Mouse (Mus musculus): ENCODE measurements around the gene Loxl1.

DNA sequence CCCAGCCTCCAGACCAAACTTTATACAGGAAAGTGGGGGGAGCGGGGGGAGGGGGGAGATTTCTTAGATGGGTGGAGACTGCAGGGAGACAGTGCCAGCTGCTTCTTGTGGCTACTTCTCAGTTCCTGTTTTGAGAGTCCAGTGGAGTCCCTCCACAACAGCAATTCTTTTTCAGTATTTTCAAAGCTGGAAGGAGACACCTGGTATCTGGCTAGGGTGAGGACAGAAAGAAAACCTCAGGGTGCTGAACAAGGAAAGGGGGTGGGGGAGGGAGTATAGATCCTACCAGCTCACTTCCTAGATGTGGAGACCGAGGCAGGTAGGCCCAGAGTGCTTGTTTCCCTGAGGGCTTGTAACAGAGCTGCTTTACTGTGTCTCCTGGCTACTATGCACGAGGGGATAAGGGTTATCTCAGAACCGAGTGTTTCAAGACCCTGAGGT is 46.4 kb downstream of the Loxl1 start:
- no peak for TF ChIP-seq CTCF (IDR thresholded peaks at IDR 0.05; ENCODE audit: control insufficient read depth, insufficient read depth, low read length)
- no peak for TF ChIP-seq POLR2A (IDR thresholded peaks at IDR 0.05; ENCODE audit: borderline replicate concordance, control insufficient read depth, low read depth, low read length)

Measured in bone marrow, adult 2 months (tissue).